Comparison of ENCODE assay signal across 10 mouse cellular contexts in genomic region chr4:116799901-116800300, GRCm38 (mm10). TPM values are rescaled to one million over a fixed set of nuclear protein-coding genes. Genes with fewer than 3 reads are reported as not detected.
A peak's percentile ranks its signal among the peaks of the same experiment; 100 is the strongest.
DNase-seq lines count a peak whose midpoint lies in the region; ATAC-seq and TF ChIP-seq lines count a peak whose summit lies in the region.
"Had no signal": no experiment of that assay in that cellular context is flagged by ENCODE, and none has a peak within 500 bp of the region (broad histone marks: within the 10 kb centered on the region; RNA-seq: fewer than 3 reads in every experiment).

No protein-coding gene starts in this region.

- H3K9ac ChIP-seq in lung, embryonic 14.5 days = no peak overlapping the region
- H3K9ac ChIP-seq: embryonic facial prominence, embryonic 12.5 days had no signal

- H3K27ac ChIP-seq in lung, embryonic 14.5 days (ENCODE audit: low read depth) = no peak overlapping the region
- H3K27ac ChIP-seq: embryonic facial prominence, embryonic 12.5 days had no signal

- ATAC-seq in lung, embryonic 14.5 days (ENCODE audit: insufficient read depth) = no peak
- peak; percentile 94 for ATAC-seq in common myeloid progenitor, adult 5-6 weeks (replicated peaks; ENCODE audit: low read depth, poor library complexity, severe bottlenecking)
- peak; percentile 83 for ATAC-seq in megakaryocyte-erythroid progenitor cell, adult 5-6 weeks (replicated peaks; ENCODE audit: low FRiP score, low TSS enrichment, poor library complexity, severe bottlenecking)

- no peak overlapping the region for H3K4me2 ChIP-seq in lung, embryonic 14.5 days
- H3K4me2 ChIP-seq: embryonic facial prominence, embryonic 12.5 days had no signal

- H3K4me1 ChIP-seq in lung, embryonic 14.5 days (ENCODE audit: insufficient read depth) = no peaks in the 10 kb centered on the region
- H3K4me1 ChIP-seq: embryonic facial prominence, embryonic 12.5 days had no signal

- peaks cover 29% of the 10 kb centered on the region for H3K36me3 ChIP-seq in lung, embryonic 14.5 days (ENCODE audit: insufficient read depth)

- no peaks in the 10 kb centered on the region for H3K9me3 ChIP-seq in lung, embryonic 14.5 days (ENCODE audit: low read depth, low read length)
- H3K9me3 ChIP-seq: embryonic facial prominence, embryonic 12.5 days had no signal

- no peaks in the 10 kb centered on the region for H3K27me3 ChIP-seq in lung, embryonic 14.5 days (ENCODE audit: insufficient read depth, low read length)
- H3K27me3 ChIP-seq: embryonic facial prominence, embryonic 12.5 days had no signal

- TF ChIP-seq CTCF in lung, embryonic 14.5 days (IDR thresholded peaks at IDR 0.05; ENCODE audit: low read depth) = peak; percentile 52

- DNase-seq in adrenal gland, postnatal 14 days = peak; percentile 44
- no peak for DNase-seq in adrenal gland, adult 18-20 months (ENCODE audit: low spot score in 2 of 2)
- peak; percentile 44 for DNase-seq in lung, embryonic 14.5 days
- DNase-seq in lung, postnatal 4 days = no peak
- DNase-seq in layer of hippocampus, postnatal 25 days (ENCODE audit: extremely low spot score in 1 of 2, low spot score in 1 of 2) = no peak
- no peak for DNase-seq in adrenal gland, postnatal 25 days
- DNase-seq: kidney, adult 11 months had no signal

- H3K4me3 ChIP-seq in lung, embryonic 14.5 days (ENCODE audit: low read depth, low read length) = no peak overlapping the region
- H3K4me3 ChIP-seq: embryonic facial prominence, embryonic 12.5 days had no signal

- WGBS in lung, embryonic 14.5 days = 37% methylated on average over 5 of the region's 5 CpGs

RNA-seq across cellular contexts. Expression of gene Toe1, which starts 7.5 kb away (rescaled TPM):
- total RNA-seq in adrenal gland, postnatal 14 days (2021) = 18.9 and 22.0 TPM in 2 replicates
- total RNA-seq in adrenal gland, adult 18-20 months (2021) = 10 to 100 TPM; 13.5 to 14.9 TPM
- 35.6 and 41.4 TPM in 2 replicates for polyA plus RNA-seq in lung, embryonic 14.5 days (2014; fragmentation: Nextera tagmentation; extraction: Ambion mirVana)
- 31.4 and 38.1 TPM in 2 replicates for total RNA-seq in common myeloid progenitor, adult 5-6 weeks (2017)
- 21.8 and 25.8 TPM in 2 replicates for total RNA-seq in megakaryocyte-erythroid progenitor cell, adult 5-6 weeks (2014; fragmentation: Nextera tagmentation)
- total RNA-seq in megakaryocyte-erythroid progenitor cell, adult 5-6 weeks (2017) = 50.7 and 76.1 TPM in 2 replicates
- 10 to 100 TPM; 12.0 to 13.1 TPM for total RNA-seq in layer of hippocampus, postnatal 25 days (2021)
- 18.1 and 25.1 TPM in 2 replicates for total RNA-seq in adrenal gland, postnatal 25 days (2021)

RNA-seq across cellular contexts. Expression of gene Mutyh, which starts 7.6 kb away (rescaled TPM):
- total RNA-seq in adrenal gland, postnatal 14 days (2021) = 2.5 and 6.4 TPM in 2 replicates
- total RNA-seq in adrenal gland, adult 18-20 months (2021) = 1 to 10 TPM; 2.0 to 2.9 TPM
- polyA plus RNA-seq in lung, embryonic 14.5 days (2014; fragmentation: Nextera tagmentation; extraction: Ambion mirVana) = 14.7 and 16.8 TPM in 2 replicates
- total RNA-seq in common myeloid progenitor, adult 5-6 weeks (2017) = 2.1 and 2.9 TPM in 2 replicates
- total RNA-seq in megakaryocyte-erythroid progenitor cell, adult 5-6 weeks (2014; fragmentation: Nextera tagmentation) = 2.5 and 9.8 TPM in 2 replicates
- 3.7 TPM in 1 of 2 replicates, not detected in the other for total RNA-seq in megakaryocyte-erythroid progenitor cell, adult 5-6 weeks (2017)
- total RNA-seq in layer of hippocampus, postnatal 25 days (2021) = 1 to 10 TPM; 3.1 to 5.4 TPM
- 3.9 and 9.0 TPM in 2 replicates for total RNA-seq in adrenal gland, postnatal 25 days (2021)

RNA-seq across cellular contexts. Expression of gene Hpdl, which starts 21.6 kb away (rescaled TPM):
- 6.1 and 7.0 TPM in 2 replicates for total RNA-seq in adrenal gland, postnatal 14 days (2021)
- 1 to 10 TPM; 1.8 to 4.7 TPM for total RNA-seq in adrenal gland, adult 18-20 months (2021)
- 0.71 and 0.91 TPM in 2 replicates for polyA plus RNA-seq in lung, embryonic 14.5 days (2014; fragmentation: Nextera tagmentation; extraction: Ambion mirVana)
- total RNA-seq in common myeloid progenitor, adult 5-6 weeks (2017) = 0.39 and 0.41 TPM in 2 replicates
- not detected in 2 replicates for total RNA-seq in megakaryocyte-erythroid progenitor cell, adult 5-6 weeks (2014; fragmentation: Nextera tagmentation)
- total RNA-seq in megakaryocyte-erythroid progenitor cell, adult 5-6 weeks (2017) = 0.42 and 1.5 TPM in 2 replicates
- total RNA-seq in layer of hippocampus, postnatal 25 days (2021) = 1 to 10 TPM; 4.8 to 5.0 TPM
- 2.7 and 3.6 TPM in 2 replicates for total RNA-seq in adrenal gland, postnatal 25 days (2021)

Comparison
In these comparisons a context has a peak if more than half of its experiments do, and no peak if none do; other contexts are left out.
1. DNase-seq: peak in adrenal gland, postnatal 14 days (single experiment) and lung, embryonic 14.5 days (single experiment); none in adrenal gland, adult 18-20 months (0 of 2), lung, postnatal 4 days (0 of 2), layer of hippocampus, postnatal 25 days (0 of 2) and adrenal gland, postnatal 25 days (single experiment).